25 mouse cellular contexts compared by ENCODE assay signal in genomic region chr14:47560714-47561113, GRCm38 (mm10). TPM values are rescaled to one million over a fixed set of nuclear protein-coding genes. Genes with fewer than 3 reads are reported as not detected.
A peak's percentile ranks its signal among the peaks of the same experiment; 100 is the strongest.
DNase-seq lines count a peak whose midpoint lies in the region; ATAC-seq and TF ChIP-seq lines count a peak whose summit lies in the region.
"Had no signal": no experiment of that assay in that cellular context is flagged by ENCODE, and none has a peak within 500 bp of the region (broad histone marks: within the 10 kb centered on the region; RNA-seq: fewer than 3 reads in every experiment).

No protein-coding gene starts in this region.

- peak; percentile 73 for ATAC-seq in liver, postnatal 0 days
- no peak for ATAC-seq in liver, embryonic 12.5 days
- ATAC-seq: CD4-positive, CD25-positive, alpha-beta regulatory T cell, adult 4 months; forebrain, embryonic 14.5 days; forebrain, embryonic 16.5 days had no signal

- H3K27me3 ChIP-seq in kidney, adult 2 months (replicated peaks; ENCODE audit: control insufficient read depth, insufficient read depth, low read length) = no peaks in the 10 kb centered on the region
- no peaks in the 10 kb centered on the region for H3K27me3 ChIP-seq in liver, postnatal 0 days (ENCODE audit: insufficient read depth, low read length)
- H3K27me3 ChIP-seq in liver, embryonic 12.5 days (replicated peaks) = no peaks in the 10 kb centered on the region
- H3K27me3 ChIP-seq: CH12.LX; embryonic facial prominence, embryonic 13.5 days; embryonic facial prominence, embryonic 15.5 days; forebrain, embryonic 12.5 days had no signal

- WGBS in kidney, adult 2 months = 62% methylated on average over 2 of the region's 2 CpGs
- WGBS in liver, postnatal 0 days (ENCODE audit: insufficient replicate concordance) = 67% methylated on average over 2 of the region's 2 CpGs
- 67% methylated on average over 2 of the region's 2 CpGs for WGBS in liver, embryonic 12.5 days (ENCODE audit: insufficient replicate concordance)

- no peak for TF ChIP-seq EP300 in liver, postnatal 0 days (IDR thresholded peaks at IDR 0.05; ENCODE audit: low read depth)

- peaks cover 9% of the 10 kb centered on the region; the same call in 1 of the 2 replicates for H3K4me1 ChIP-seq in kidney, adult 2 months (ENCODE audit: control insufficient read depth, insufficient read depth, low read length)
- peaks cover 9% of the 10 kb centered on the region; the same call in 1 of the 2 replicates for H3K4me1 ChIP-seq in liver, postnatal 0 days (ENCODE audit: insufficient read depth)
- H3K4me1 ChIP-seq in liver, embryonic 12.5 days = 0 out of 2 replicates have a peak, but pooled peaks cover 1% of the 10 kb centered on the region
- H3K4me1 ChIP-seq: embryonic facial prominence, embryonic 13.5 days; embryonic facial prominence, embryonic 15.5 days; forebrain, embryonic 10.5 days; forebrain, embryonic 12.5 days had no signal

- H3K36me3 ChIP-seq in kidney, adult 2 months (ENCODE audit: control insufficient read depth, insufficient read depth, low read length) = peaks cover 2% of the 10 kb centered on the region; the same call in 1 of the 2 replicates
- H3K36me3 ChIP-seq in liver, postnatal 0 days (replicated peaks; ENCODE audit: insufficient read depth, low read length) = peaks cover 5% of the 10 kb centered on the region; the same call in 1 of the 2 replicates
- H3K36me3 ChIP-seq in liver, embryonic 12.5 days = peaks cover 33% of the 10 kb centered on the region

- H3K9ac ChIP-seq in liver, postnatal 0 days (replicated peaks) = no peak overlapping the region
- H3K9ac ChIP-seq in liver, embryonic 12.5 days = no peak overlapping the region
- H3K9ac ChIP-seq: embryonic facial prominence, embryonic 13.5 days; embryonic facial prominence, embryonic 15.5 days; forebrain, embryonic 12.5 days had no signal

- H3K9me3 ChIP-seq in liver, postnatal 0 days (ENCODE audit: low read length) = no peaks in the 10 kb centered on the region
- H3K9me3 ChIP-seq in liver, embryonic 12.5 days (replicated peaks) = no peaks in the 10 kb centered on the region
- H3K9me3 ChIP-seq: embryonic facial prominence, embryonic 13.5 days; embryonic facial prominence, embryonic 15.5 days; forebrain, embryonic 10.5 days; forebrain, embryonic 12.5 days had no signal

- H3K4me3 ChIP-seq in kidney, adult 2 months (ENCODE audit: insufficient read depth, low read depth, low read length) = no peak overlapping the region
- H3K4me3 ChIP-seq in liver, postnatal 0 days (ENCODE audit: low read depth, low read length) = no peak overlapping the region
- no peak overlapping the region for H3K4me3 ChIP-seq in liver, embryonic 12.5 days
- H3K4me3 ChIP-seq: embryonic facial prominence, embryonic 13.5 days; embryonic facial prominence, embryonic 15.5 days; erythroblast, embryonic 14.5 days; forebrain, embryonic 10.5 days; forebrain, embryonic 12.5 days had no signal

- no peak overlapping the region; the same call in 1 of the 2 replicates for H3K27ac ChIP-seq in kidney, adult 2 months (ENCODE audit: insufficient read depth, low read depth, low read length)
- 0 out of 2 replicates have a peak overlapping the region, but pooled peaks have one; percentile 45 for H3K27ac ChIP-seq in liver, postnatal 0 days (ENCODE audit: low read depth)
- H3K27ac ChIP-seq in liver, embryonic 12.5 days = no peak overlapping the region
- H3K27ac ChIP-seq: embryonic facial prominence, embryonic 13.5 days; embryonic facial prominence, embryonic 15.5 days; forebrain, embryonic 10.5 days; forebrain, embryonic 12.5 days had no signal

- TF ChIP-seq POLR2A in kidney, adult 2 months (IDR thresholded peaks at IDR 0.05; ENCODE audit: low read depth, low read length) = no peak

- no peak overlapping the region for H3K4me2 ChIP-seq in liver, postnatal 0 days (ENCODE audit: low read depth, low read length)
- H3K4me2 ChIP-seq in liver, embryonic 12.5 days = no peak overlapping the region
- H3K4me2 ChIP-seq: embryonic facial prominence, embryonic 13.5 days; embryonic facial prominence, embryonic 15.5 days; forebrain, embryonic 12.5 days had no signal

- no peak for TF ChIP-seq CTCF in kidney, adult 2 months (conservative IDR thresholded peaks at IDR 0.05; ENCODE audit: insufficient read depth, insufficient read length, low read depth, low read length)
- TF ChIP-seq CTCF in liver, postnatal 0 days (IDR thresholded peaks at IDR 0.05; ENCODE audit: low read depth) = no peak

- peak; percentile 16 for DNase-seq in kidney, adult 2 months
- DNase-seq in kidney, postnatal 36 days = no peak
- no peak for DNase-seq in liver, postnatal 0 days
- no peak for DNase-seq in layer of hippocampus, adult 9-11 months
- DNase-seq: adrenal gland, adult 2 months; adrenal gland, postnatal 10 days; adrenal gland, postnatal 25 days; B cell, adult 2 months; cerebellum, adult 11 months; cerebellum, adult 18-20 months; cerebellum, adult 8-10 months; cerebellum, adult 9-11 months; cerebellum, postnatal 14 days; cerebellum, postnatal 36 days; embryo, embryonic 11 days had no signal

RNA-seq across cellular contexts. Expression of gene Atg14, which starts 9.7 kb away (rescaled TPM):
- 8.9 and 9.4 TPM in 2 replicates for polyA plus RNA-seq in kidney, adult 2 months (2012; rRNA removed)
- 5.6 and 6.3 TPM in 2 replicates for polyA plus RNA-seq in liver, postnatal 0 days (2015; fragmentation: Nextera tagmentation; extraction: Ambion mirVana)
- polyA plus RNA-seq in liver, embryonic 12.5 days (2016; fragmentation: Nextera tagmentation; extraction: Ambion mirVana) = 7.6 and 8.0 TPM in 2 replicates
